Mouse (Mus musculus) intestine, embryonic 14.5 days (tissue): ENCODE measurements around the gene Fbxo31. TPM values are rescaled to one million over a fixed set of nuclear protein-coding genes. Genes with fewer than 3 reads are reported as not detected.

ENCODE experiments used
- polyA plus RNA-seq: library from polyadenylated mRNA; unstranded; fragments of >200 nt; fragmentation: Nextera tagmentation; extraction: Ambion mirVana; gene quantifications from 2 replicates; pipeline ENCODE4 v1.2.1, GENCODE M21; 2014

Fbxo31 gene
- polyA plus RNA-seq, 1 experiment from 2014 or later: 14.5 TPM

Other genes starting within 250 kb of the Fbxo31 start
- not detected in 2 replicates for gene 1700018B08Rik, start 34.5 kb downstream of the Fbxo31 start, polyA plus RNA-seq
- 226 and 231 TPM in 2 replicates for gene Map1lc3b, start 11.6 kb upstream of the Fbxo31 start, polyA plus RNA-seq
- 21.9 and 25.1 TPM in 2 replicates for gene Zcchc14, start 74.1 kb upstream of the Fbxo31 start, polyA plus RNA-seq
- gene Jph3, start 150.8 kb upstream of the Fbxo31 start, polyA plus RNA-seq: 4.4 and 4.6 TPM in 2 replicates